Mouse (Mus musculus) spleen, postnatal 4 days (tissue): ENCODE data around the gene Crim1.
A peak's percentile ranks its signal among the peaks of the same experiment; 100 is the strongest.

ENCODE experiments used
- DNase-seq, 2 experiments: peaks; one replicate each; pipeline ENCODE4 v3.0.0; 2022; ENCODE audit warnings: low spot score in 2 of 2

Crim1 gene

DNA sequence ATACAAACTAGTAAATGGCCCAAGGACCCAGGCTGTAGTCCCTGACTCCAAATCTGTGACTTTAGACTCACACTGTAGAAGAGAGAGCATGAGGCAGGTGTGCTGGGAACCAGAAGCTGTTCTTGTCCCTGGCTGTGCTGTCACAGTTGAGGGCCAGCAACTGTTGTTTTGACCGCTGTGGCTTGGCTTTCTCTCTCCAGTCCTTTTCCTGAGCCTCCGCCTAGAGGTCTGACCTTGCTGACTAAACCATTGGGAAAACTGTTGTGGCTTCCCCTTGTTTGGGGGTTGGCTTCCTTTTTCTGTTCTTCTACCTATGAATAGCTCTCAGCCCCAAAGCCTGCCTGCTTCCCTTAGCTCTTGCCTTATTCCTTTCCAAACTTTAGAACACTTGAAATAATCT, 126.3 kb downstream of the Crim1 start:
- no peak for DNase-seq

DNA sequence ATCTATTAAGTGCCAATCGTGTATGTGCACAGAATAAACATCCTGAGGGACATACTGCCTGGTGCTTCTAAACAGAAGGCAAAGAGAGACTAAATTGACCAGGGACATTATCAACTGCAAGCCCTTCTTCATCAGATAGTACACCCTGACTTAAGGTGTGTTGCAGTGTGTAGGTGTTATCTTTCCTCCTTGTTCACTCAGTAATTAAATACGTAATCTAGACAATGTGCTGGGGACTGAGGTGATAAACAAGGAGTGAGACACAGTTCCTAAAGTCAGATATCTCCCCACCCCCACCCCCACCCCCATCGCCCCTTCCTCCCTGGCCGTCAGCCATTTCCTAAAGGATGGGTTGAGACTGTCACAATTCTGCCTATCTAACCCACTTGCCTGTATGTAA, 127.1 kb downstream of the Crim1 start:
- no peak for DNase-seq

DNA sequence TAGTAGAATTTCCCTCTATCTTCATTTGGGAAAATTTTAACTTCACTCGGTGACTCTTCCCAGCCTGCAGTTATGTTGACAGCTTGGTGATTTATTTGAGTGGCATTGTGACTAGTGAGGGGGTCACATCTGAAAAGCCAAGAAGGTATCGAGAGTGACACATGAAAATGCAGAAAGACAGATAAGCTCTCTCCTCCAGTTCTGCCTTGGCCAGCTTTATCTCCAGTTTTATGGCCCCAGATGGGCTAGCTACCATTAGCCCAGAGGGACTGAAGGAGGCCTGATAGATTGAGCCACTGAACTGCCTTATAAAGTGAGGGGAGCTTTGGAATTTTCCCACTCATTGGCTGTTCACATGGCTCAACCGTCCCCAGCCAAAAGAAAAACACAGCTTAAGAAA, 128.2 kb downstream of the Crim1 start:
- no peak for DNase-seq

DNA sequence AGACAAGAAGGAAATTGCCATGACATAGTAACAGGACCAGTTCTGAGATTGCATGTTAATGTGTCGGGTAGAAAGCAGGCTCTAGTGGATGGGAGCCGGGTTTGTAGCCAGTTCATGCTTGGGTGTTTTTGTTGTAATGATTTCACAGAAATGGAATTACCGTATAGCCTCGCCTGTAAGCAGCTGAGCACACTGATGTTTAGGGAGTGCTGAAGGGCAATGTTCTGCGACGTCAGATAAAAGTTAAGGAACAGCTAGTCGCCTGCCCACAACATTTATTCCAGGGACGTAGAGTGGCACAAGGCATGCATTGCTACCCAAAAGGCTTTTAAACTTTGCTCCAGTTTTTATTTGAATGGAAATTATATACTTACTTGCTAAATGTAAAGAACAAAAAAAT, 131.4 kb downstream of the Crim1 start:
- no peak for DNase-seq

DNA sequence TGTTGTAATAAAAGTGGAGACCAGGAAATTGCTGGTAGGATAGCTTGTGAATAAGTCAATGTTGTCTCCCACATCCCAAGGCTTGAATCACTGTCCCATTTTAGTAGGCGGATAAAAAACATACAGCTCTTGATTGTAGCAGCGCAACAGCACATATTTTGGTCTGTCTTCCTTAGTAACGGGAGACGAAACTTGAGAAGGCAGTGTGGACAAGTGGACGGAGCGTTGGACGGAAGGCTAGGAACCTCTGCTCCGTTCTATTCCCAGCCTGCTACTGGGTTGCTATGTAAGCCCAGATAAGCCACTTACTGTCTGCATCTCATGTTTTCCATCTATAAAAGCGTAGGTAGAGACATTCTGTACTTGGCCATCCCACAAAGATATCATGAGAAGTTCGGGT, 133.2 kb downstream of the Crim1 start:
- DNase-seq, result no peak

DNA sequence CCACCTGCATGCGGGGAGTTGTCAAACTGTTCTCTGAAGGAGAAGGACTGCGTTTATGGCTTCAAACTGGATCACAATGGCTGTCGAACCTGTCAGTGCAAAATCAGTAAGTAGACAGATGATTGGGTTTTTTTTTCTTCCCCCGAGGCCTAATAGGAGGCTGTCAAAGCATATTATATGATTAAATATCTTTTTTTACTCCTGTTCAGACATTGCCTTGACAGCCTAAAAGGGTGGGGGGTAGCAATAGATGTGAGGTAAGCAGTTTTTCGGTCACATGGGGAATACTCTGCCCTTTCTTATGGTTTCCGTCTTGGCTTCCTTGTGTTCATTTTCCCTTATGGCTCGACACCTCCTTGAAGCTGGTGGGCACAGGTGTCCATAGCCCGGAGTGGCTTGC, 135.2 kb downstream of the Crim1 start:
- no peak for DNase-seq

DNA sequence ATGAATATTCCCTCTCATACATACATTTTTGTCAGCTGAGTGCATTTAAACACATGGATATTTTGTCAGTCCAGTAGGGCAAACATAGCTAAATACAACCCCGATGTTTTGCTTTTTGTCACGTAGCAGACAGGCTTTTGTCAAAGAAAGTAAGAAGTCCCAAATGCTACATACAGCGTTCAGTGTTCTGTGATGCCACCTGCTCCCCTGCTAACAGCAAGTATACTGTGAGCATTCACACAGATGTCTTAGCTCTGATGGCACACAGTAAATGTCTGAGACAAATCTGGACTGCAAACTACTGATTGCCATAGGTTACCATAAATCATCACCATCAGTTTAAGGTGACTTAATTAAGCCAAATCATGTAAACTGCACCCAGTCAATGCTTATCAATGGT, 143.6 kb downstream of the Crim1 start:
- no peak for DNase-seq

DNA sequence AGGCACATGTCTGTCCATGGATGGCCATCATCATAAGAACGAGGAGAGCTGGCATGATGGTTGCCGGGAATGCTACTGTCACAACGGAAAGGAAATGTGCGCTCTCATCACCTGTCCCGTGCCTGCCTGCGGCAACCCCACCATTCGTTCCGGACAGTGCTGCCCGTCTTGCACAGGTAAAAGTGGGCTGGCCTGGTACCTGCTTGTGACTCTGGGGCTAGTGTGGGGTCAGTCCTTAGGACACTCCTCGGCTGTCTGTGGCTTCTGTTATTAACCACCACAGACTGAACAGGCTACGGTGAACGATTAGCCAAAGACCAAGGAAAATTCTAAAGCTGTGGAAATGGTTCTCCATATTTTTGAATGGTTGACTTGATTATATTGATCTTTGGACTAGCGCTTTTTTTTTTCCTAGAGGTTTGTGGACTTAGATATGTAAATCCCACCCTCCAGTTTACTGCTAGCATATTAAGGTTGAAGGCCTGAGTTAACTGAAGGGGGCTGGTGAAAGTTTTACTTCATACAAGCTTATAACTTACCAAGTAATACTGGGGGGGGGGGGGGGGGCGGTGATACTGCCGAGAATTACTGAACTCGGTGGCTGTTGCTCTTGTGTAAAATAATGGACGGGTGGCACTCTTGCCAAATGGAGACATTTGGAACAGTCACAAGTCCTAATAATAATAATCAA, 147.2 kb downstream of the Crim1 start:
- no peak for DNase-seq

DNA sequence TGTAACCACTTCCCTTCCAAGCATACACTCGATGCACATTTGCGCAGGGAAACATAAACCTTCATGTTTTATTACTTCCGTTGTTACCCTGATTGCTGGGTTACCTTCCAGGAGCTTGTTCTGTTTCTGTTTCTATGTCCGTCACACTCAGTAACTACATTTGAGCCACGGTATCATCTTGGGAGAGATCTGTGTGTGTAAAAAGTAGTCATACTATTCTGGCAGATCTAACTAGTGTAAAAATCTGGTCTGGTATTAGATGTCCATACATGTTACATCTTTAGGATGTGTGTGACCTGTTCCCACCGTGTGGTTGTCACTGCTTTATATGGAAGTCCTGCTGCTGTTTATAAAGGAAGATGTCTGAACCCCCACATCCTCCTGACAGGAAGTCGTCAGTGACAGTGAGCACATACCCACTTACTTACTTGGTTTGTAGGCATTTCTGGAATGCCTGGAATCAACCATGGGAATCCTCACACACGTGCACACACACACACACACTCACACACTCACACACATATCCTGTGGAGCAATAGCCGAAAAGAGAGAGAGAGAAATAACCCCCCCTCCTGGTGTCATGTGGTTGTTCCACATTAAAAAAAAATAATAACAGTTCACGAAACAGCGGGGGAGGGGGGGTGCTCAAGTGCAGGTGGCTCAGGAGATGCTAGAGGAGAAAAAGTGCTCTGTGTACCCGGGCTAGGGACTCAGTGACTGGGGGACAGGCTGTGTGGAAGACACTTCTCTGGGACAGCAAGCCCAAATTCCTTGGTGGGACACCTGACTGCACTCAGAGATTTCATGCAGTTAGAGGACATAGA, 151.8 kb downstream of the Crim1 start:
- DNase-seq, result no peak

DNA sequence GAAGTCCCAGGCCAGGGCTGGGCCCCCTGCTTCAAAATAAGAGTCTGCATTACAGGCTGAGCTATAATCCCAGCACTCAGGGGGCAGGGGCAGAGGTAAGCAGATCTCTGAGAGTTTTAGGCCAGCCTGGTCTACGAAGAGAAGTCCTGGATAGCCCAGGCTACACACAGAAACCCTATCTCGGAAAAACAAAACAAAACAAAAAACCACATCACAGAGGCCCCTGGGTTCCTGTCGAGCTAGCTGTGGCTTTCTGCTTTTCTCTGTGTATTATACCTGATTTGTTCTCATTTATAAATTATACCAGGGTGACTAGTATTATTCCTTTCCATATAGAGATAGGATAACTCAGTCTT, 152.4 kb downstream of the Crim1 start:
- DNase-seq, result no peak

DNA sequence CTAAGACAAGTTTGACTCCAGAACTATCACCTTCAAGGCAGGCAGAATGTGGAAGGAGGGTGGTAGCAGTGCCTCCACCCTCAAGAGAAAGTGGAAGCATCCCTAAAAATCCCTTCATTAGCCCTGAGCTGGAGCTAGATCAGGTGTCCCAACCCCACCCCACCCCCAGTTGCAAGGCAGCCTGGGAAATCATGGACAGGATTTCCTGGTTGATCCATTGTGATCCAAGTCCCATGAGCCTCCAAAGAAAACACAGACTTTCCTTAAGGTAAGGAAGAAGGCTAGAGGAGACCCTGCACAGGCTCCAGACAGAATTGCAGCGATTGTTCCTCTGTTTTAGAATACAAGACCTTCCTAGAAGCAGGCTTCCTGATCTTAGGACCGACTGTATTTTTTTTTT, 154.4 kb downstream of the Crim1 start:
- no peak for DNase-seq

DNA sequence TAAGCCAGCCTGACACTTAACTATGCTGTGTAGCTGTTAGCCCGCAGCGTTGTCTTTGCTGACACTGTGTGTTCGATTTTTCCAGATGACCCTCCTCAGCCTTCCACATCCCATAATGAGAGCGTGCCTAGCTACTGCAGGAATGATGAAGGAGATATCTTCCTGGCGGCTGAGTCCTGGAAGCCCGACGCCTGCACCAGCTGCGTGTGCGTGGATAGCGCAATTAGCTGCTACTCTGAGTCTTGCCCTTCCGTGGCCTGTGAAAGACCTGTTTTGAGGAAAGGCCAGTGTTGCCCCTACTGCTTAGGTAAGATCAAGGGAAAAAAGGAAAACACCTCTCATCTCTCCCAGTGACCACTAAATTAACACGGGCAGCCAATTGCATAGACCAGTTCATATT, 154.8 kb downstream of the Crim1 start:
- DNase-seq, result no peak

DNA sequence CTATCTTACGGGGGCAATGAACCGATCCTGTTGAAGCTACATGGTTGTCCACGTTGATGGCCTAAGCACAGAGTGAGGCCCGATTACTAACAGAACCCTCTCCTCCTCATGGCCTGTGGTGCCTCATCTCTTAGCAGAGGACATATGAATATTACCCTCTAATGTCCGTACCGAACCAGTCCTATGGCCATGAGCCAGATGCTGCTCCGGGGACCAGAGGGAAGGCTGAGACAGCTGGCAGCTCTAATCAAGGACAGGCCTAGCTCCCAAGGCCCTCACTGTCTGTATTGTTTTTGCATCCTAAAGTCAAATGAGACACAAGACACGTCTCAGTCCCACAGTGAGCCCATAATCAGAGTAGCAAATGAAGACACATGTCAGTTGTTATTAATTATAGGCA, 155.6 kb downstream of the Crim1 start:
- DNase-seq, result no peak

DNA sequence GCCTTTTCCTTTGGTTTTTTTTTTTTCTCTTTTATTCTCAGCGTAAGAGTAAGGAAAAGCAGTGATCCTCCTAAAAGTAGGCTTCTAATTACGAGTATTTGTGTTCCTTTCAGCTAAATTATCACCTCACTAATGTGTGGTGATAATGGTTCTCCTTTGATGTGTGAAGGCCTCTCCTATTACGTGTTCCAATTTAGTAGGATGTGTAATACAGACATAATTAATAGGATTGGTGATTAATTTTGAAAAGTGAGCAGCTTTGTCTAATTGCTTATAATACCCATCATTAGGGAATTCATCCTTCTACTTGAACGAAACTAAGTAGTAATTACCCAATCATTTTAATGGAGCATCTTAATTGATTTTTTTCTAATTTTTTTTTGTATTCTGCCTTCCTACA, 157.7 kb downstream of the Crim1 start:
- DNase-seq, result no peak

DNA sequence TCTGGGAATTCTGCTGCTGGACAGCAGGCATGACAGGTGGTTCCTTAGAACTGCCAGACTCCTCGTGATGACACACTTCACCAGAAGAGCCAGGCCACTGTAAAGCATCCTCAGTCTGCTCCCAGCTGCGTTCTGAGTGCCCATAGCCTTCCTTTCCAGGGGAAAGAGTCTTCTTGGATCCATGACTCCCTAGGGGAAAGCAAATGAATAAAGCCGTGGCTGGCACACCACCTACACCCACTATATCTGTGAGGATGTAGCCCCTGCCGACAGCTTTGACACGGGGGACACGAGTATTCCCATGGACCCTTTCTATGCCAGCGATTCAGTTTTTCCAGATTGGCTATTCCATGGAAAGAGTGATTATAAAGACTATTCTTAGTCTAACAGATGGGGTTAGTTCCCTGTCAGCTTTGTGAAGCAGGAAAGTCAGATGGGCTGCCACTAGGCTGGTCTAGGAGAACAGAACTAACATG, 158.2 kb downstream of the Crim1 start:
- DNase-seq, result no peak

DNA sequence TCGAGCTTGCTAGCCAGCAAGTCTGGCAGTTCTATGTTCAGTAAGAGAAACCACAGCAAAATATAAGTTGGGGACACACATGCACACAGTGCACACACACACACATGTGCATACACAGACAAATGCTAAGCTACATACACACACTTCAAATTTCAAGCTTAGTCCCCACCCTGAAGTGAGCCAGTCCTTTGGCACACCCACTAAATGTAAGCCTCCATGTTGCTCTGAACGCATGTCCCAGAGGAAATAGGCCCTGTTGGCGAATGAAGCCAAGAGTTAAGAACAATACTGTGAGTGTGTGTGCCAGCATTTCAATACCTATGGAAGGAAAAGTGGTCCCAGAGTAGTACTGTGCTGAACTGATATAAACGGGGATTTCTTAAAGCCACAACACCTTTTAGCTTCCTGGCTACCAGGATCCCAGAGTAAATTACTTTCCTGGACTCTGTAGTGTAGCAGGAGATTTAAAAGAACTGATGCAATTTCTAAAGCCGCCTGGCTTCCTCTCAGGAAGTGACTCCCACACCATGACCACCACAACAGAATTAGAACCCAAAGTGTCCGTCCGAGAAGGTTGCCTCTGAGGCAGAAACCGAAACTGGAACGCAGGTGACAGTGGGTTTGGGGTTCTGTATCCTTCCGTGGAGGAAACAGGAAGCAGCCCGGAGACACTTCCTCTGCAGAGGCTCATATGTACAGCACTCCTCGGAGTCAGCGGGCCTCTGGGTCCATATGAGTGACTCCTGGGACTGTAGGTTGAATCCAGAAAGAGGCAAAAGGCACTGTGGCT, 162.1 kb downstream of the Crim1 start:
- peak; percentile 58 to 72 for DNase-seq

DNA sequence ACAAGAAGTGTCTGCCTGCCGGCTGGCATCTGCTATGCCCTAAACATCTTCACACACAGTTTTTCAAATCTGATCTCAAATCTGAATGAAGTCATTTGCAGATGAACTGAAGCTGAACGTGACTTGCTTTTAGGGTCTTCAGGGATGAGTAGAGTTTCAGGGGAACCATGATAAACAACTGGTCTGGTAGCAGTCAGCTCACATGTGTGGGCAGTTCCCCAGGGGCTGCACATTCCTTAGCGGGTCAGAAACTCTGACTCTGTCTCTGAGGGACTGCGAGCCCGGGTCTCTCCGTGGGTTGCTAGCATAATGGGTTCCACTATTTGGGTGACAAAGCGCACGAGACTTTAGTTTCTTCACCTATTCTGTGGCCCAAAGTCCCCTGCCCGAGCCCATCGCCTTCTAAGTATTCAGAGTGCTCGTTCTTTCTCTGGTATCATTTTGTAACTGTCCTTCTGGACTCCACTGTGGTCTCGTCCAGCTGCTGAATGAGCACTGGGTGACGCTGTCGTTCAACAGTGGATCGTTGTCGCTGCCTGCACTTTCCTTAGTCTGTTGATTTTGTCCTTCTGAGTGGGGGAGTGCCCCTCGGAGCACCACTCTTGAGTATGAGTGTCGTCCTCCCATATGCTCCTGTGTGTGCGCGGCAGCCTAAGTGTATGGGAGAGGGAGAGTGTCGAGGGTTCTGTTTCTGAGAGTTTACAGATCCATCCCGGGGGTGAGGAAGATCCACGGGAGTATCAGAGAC, 164.7 kb downstream of the Crim1 start:
- DNase-seq, result no peak

DNA sequence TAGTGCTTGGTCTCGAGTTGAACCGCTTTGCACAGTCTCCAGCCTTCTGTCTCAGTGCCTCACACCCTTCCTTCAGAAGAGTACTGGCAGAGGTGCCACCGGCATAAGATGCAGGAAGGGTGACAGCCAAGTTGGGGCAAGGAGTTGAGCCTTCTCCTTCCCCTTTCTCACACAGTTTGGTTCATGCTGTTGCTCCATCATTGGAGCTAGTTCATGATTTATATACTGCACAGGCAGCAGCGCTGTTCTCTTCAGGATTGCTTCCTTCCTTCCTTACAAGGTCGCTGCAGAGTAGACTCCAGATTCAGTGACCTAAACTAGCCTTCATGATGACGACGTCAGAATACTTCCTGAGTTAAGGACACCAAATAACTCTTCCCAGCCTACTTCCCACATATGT, 166.0 kb downstream of the Crim1 start:
- DNase-seq, result no peak

DNA sequence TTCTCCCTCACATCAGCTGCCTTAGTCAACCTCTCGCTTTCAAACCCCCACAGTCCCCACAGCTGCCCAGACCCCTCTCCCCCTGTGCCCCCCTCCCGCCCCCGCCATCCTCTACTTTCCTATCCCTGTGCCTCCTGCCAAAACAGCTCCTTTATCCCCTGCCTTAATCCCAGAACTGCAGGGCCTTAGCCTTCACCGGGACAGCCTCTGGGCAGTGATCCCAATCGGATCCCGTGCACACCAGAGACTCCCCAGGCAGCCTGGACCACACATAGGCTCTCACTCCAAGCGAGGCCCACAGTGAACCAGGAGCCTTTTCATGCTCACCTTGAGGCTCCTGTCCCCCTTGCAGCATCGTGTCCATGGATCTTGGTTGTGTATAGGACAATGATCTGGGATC, 168.4 kb downstream of the Crim1 start:
- DNase-seq, result no peak

DNA sequence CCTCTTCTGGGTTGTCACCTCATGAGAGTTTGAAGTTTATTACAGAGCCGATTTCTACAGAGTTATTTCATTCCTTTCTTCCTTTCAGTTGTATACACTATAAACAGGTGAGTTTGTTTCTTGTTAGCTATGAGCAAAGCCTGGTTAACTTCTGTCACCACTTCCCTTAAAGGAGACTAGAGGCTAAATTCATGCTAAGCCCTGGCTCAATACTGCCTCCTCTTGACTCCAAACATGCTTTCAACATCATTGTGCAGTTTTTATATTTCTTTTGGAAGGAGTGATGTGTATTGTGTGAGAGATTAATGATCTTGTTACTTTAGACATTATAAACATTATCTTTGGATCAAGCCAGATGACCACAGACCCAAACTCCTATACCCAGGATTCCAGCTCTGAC, 170.4 kb downstream of the Crim1 start:
- DNase-seq, result no peak

DNA sequence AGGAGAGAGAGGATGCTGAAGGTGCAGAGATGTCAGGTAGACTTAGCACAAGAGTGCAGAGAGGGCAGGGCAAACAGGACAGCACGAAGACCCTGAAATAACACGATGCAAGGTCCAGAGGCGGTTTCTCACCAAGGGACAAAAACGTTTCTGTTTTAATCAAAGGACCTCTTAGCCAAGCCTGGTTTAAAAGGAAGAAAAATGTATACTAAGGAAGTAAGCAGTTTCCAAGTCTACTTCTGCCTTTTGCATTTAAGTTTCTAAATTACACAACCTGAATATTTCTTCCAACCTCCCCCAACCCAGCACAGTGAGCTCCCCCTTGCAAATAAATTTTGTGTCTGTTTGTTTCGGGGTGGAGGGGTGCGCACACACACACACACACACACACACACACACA, 173.1 kb downstream of the Crim1 start:
- DNase-seq, result no peak

DNA sequence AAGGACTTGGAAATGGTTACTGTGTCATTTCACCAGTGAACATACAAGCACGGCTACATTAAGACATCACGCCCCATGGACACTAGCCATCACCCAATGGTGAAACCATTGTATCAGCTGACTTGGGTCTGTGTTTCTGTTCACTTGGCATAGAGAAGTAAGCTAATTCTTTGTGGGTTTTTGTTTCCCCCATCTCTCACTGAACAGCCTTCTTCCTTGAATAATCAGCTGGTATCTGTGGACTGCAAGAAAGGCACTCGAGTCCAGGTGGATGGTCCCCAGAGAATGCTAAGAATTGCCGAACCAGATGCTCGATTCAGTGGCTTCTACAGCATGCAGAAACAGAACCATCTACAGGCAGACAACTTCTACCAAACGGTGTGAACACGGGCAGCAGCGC, 173.8 kb downstream of the Crim1 start:
- no peak for DNase-seq
